Mouse (Mus musculus) ovary, postnatal 14 days (tissue): ENCODE data around the gene Tgfbr3l.

ENCODE experiments used
- DNase-seq: peaks from one replicate; pipeline ENCODE4 v3.0.0; 2022; ENCODE audit warnings: low spot score

Gene Tgfbr3l

GRCm38 (mm10) chr8:4265160-4265914, 17.3 kb downstream of the Tgfbr3l start:
- no peak for DNase-seq

DNA sequence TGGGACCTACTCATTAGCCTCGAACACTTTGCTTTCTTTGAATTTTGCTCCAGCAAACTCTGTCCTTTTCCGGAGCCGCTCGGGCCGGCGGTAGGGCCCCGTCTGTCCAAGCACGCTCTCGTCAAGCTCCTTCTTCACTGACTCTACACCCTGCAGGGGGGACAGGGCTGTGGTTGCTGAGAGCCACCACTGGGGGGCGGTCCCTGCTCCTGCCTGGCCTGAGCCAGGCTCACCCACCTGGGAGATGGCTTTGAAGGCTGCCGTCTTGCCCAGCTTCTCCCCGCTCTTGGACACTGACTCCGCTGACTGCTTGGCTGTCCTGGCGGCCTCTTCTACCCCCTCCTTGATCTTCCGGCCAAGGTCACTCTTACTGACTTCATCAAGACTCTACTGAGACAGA, 19.6 kb downstream of the Tgfbr3l start:
- no peak for DNase-seq

DNA sequence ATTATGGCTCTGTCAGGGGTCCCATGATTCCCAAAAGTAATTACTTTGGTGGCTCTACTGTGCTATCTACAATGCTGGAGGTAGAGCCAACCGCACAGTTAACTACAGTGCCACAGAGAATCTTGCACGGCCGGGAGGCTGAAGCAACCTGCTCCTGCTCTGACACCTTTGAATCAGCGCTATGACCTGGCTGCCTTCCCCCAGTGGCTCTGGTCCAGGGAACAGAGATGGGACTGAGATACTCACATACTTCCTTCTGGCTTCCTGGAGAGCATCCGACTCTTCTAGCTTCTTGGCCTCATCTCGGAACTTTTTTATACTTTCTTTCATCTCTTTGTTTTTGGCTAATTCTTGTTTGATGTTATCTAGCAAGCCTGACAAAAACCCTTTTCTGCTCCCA, 21.6 kb downstream of the Tgfbr3l start:
- no peak for DNase-seq

- peak; percentile 95 for DNase-seq
These were observed 27.5 kb downstream of the Tgfbr3l start, which contains the start of gene Timm44 for GRCm38 (mm10) chr8:4275275-4276110. Timm44 (minus strand) TSS chr8:4275913.

GRCm38 (mm10) chr8:4276111-4276465, 28.1 kb downstream of the Tgfbr3l start:
- no peak for DNase-seq

DNA sequence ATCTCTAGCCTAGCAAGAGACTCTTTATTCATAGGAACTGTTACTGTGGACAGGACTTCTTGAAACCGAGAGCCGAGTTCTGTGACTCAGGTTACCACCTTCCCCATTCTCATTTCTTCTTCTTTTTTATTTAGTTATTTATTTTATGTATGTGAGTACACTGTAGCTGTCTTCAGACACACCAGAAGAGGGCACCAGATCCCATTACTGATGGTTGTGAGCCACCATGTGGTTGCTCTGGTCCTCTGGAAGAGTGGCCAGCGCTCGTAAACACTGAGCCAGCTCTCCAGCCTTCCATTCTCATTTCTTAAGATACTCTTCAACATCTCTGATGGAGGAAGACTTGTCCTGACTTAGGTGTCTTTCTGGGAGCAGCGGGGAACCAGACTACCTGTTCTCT, 44.7 kb downstream of the Tgfbr3l start:
- DNase-seq, result no peak

GRCm38 (mm10) chr8:4297822-4298221, 49.8 kb downstream of the Tgfbr3l start:
- DNase-seq, result no peak
